Mouse (Mus musculus) MEL-GATA-1-ER (cell line): Measurements from ENCODE around the gene Cd83.

Experiments
- DNase-seq: peaks from one replicate; pipeline ENCODE4 v3.0.0-alpha.2; 2012; ENCODE audit warnings: low read depth; ENCODE audit errors: extremely low read depth

Cd83 gene

GRCm38 (mm10) chr13:43784725-43785711, at the start of gene Cd83:
Gene Cd83, plus strand, starts transcription at chr13:43784775.
- DNase-seq = no peak

GRCm38 (mm10) chr13:43739598-43740275, 44.8 kb upstream of the Cd83 start:
- DNase-seq = peak; percentile 27

GRCm38 (mm10) chr13:43740276-43740608, 44.3 kb upstream of the Cd83 start:
- DNase-seq = no peak

- no peak for DNase-seq
These were observed 41.9 kb upstream of the Cd83 start for GRCm38 (mm10) chr13:43742677-43743076.

GRCm38 (mm10) chr13:43744259-43744658, 40.3 kb upstream of the Cd83 start:
- no peak for DNase-seq

- DNase-seq = no peak
These were observed 34.3 kb upstream of the Cd83 start for GRCm38 (mm10) chr13:43750301-43750700.

- no peak for DNase-seq
These were observed 33.6 kb upstream of the Cd83 start for GRCm38 (mm10) chr13:43750966-43751365.

- DNase-seq = no peak
These were observed 32.2 kb upstream of the Cd83 start for GRCm38 (mm10) chr13:43752407-43752806.

- no peak for DNase-seq
These were observed 30.9 kb upstream of the Cd83 start for GRCm38 (mm10) chr13:43753652-43754051.

GRCm38 (mm10) chr13:43754455-43755128, 30.0 kb upstream of the Cd83 start:
- DNase-seq = no peak

GRCm38 (mm10) chr13:43755573-43755972, 29.0 kb upstream of the Cd83 start:
- DNase-seq = no peak

- no peak for DNase-seq
These were observed 23.3 kb upstream of the Cd83 start for GRCm38 (mm10) chr13:43761156-43761855.

GRCm38 (mm10) chr13:43762901-43763300, 21.7 kb upstream of the Cd83 start:
- no peak for DNase-seq

- DNase-seq = no peak
These were observed 21.1 kb upstream of the Cd83 start for GRCm38 (mm10) chr13:43763301-43763994.

GRCm38 (mm10) chr13:43763995-43764579, 20.5 kb upstream of the Cd83 start:
- no peak for DNase-seq

GRCm38 (mm10) chr13:43765293-43765814, 19.2 kb upstream of the Cd83 start:
- DNase-seq = no peak

GRCm38 (mm10) chr13:43766786-43767680, 17.5 kb upstream of the Cd83 start:
- DNase-seq = no peak

GRCm38 (mm10) chr13:43773020-43773419, 11.6 kb upstream of the Cd83 start:
- no peak for DNase-seq

GRCm38 (mm10) chr13:43773965-43774566, 10.5 kb upstream of the Cd83 start:
- DNase-seq = no peak
